14 mouse cellular contexts compared by ENCODE assay signal in the genomic region with DNA sequence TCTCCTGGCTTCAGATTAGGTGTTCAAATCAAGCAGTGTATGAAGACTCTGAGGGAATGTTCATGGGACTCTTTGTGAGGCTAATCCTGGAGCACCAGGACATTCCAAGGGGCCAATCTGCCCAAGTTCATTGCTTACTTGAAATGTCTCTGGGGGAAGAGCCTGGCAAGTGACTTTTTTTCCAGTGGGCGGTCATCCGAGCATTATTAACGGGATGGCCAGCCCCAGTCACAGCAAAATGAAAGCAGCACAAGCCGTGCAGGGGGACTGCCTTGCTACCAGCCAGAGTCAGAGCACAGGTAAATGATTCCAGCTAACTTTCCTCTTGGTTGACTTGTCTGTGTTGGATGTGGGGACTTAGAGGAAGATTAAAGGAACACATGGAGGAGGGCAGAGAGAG.
A peak's percentile ranks its signal among the peaks of the same experiment; 100 is the strongest.
DNase-seq lines count a peak whose midpoint lies in the region; ATAC-seq and TF ChIP-seq lines count a peak whose summit lies in the region.
"Had no signal": no experiment of that assay in that cellular context is flagged by ENCODE, and none has a peak within 500 bp of the region (broad histone marks: within the 10 kb centered on the region; RNA-seq: fewer than 3 reads in every experiment).

No protein-coding gene starts in this region.

- DNase-seq in adrenal gland, postnatal 14 days, result peak; percentile 5
- DNase-seq in adrenal gland, adult 8-10 months, result no peak
- DNase-seq in kidney, adult 11 months, result peak; percentile 19
- no peak for DNase-seq in kidney, adult 18-20 months
- DNase-seq in kidney, postnatal 0 days (ENCODE audit: low spot score), result peak; percentile 39
- peak; percentile 80 for DNase-seq in retina, postnatal 1 day
- no peak for DNase-seq in adrenal gland, adult 18-20 months (ENCODE audit: low spot score in 2 of 2)
- DNase-seq in cerebellum, adult 9-10 months, result no peak
- DNase-seq: cerebellum, adult 11-12 months; liver, postnatal 0 days had no signal

- H3K4me1 ChIP-seq in kidney, postnatal 0 days (replicated peaks; ENCODE audit: insufficient read depth, low read length), result peaks cover 17% of the 10 kb centered on the region
- H3K4me1 ChIP-seq: heart, embryonic 15.5 days; megakaryocyte, embryonic 14.5 days had no signal

- 28% methylated on average over 4 of the region's 4 CpGs for WGBS in kidney, postnatal 0 days

- H3K36me3 ChIP-seq in kidney, postnatal 0 days (ENCODE audit: insufficient read depth, low read length), result no peaks in the 10 kb centered on the region
- H3K36me3 ChIP-seq: embryonic facial prominence, embryonic 15.5 days; heart, embryonic 15.5 days had no signal

- H3K9ac ChIP-seq in kidney, postnatal 0 days (ENCODE audit: low read depth, low read length), result 0 out of 2 replicates have a peak overlapping the region, but pooled peaks have one; percentile 42
- H3K9ac ChIP-seq: embryonic facial prominence, embryonic 15.5 days; heart, embryonic 15.5 days; liver, postnatal 0 days had no signal

- H3K27me3 ChIP-seq in kidney, postnatal 0 days (ENCODE audit: insufficient read depth, low read length), result no peaks in the 10 kb centered on the region
- H3K27me3 ChIP-seq: embryonic facial prominence, embryonic 15.5 days; heart, embryonic 15.5 days; megakaryocyte, embryonic 14.5 days had no signal

- peak overlapping the region; percentile 51 for H3K4me2 ChIP-seq in kidney, postnatal 0 days (ENCODE audit: low read length)
- H3K4me2 ChIP-seq: embryonic facial prominence, embryonic 15.5 days; heart, embryonic 15.5 days had no signal

- peak overlapping the region; percentile 21 for H3K4me3 ChIP-seq in kidney, postnatal 0 days (replicated peaks; ENCODE audit: low read depth, low read length)
- H3K4me3 ChIP-seq: embryonic facial prominence, embryonic 15.5 days; heart, embryonic 15.5 days; left cerebral cortex, adult 2 months; megakaryocyte, embryonic 14.5 days had no signal

- H3K27ac ChIP-seq in kidney, postnatal 0 days, result peak overlapping the region; percentile 72
- H3K27ac ChIP-seq: embryonic facial prominence, embryonic 15.5 days; heart, embryonic 15.5 days; left cerebral cortex, adult 2 months had no signal

- TF ChIP-seq CTCF in kidney, postnatal 0 days (IDR thresholded peaks at IDR 0.05; ENCODE audit: low read depth), result no peak

- 0 out of 2 replicates have a peak, but pooled peaks have one; percentile 17 for ATAC-seq in kidney, postnatal 0 days (replicated peaks; ENCODE audit: low FRiP score, low read depth)
- ATAC-seq: liver, postnatal 0 days had no signal

- H3K9me3 ChIP-seq in kidney, postnatal 0 days (replicated peaks; ENCODE audit: low read length), result no peaks in the 10 kb centered on the region
- H3K9me3 ChIP-seq: embryonic facial prominence, embryonic 15.5 days; heart, embryonic 15.5 days had no signal

Comparison
In these comparisons a context has a peak if more than half of its experiments do, and no peak if none do; other contexts are left out.
1. DNase-seq: peak in adrenal gland, postnatal 14 days (single experiment), kidney, adult 11 months (single experiment), kidney, postnatal 0 days (single experiment) and retina, postnatal 1 day (single experiment); none in adrenal gland, adult 8-10 months (single experiment), kidney, adult 18-20 months (single experiment), adrenal gland, adult 18-20 months (0 of 2) and cerebellum, adult 9-10 months (single experiment).